ENCODE assay signal across 8 mouse cellular contexts in genomic region chr12:73517022-73517709, GRCm38 (mm10). TPM values are rescaled to one million over a fixed set of nuclear protein-coding genes. Genes with fewer than 3 reads are reported as not detected.
DNase-seq lines count a peak whose midpoint lies in the region; ATAC-seq lines count a peak whose summit lies in the region.

No protein-coding gene starts in this region.

- no peaks in the 10 kb centered on the region for H3K36me3 ChIP-seq in hindbrain, embryonic 14.5 days (replicated peaks; ENCODE audit: control insufficient read depth, insufficient read depth)

- WGBS in hindbrain, embryonic 14.5 days = 45% methylated on average over 15 of the region's 15 CpGs

- no peak overlapping the region for H3K9ac ChIP-seq in hindbrain, embryonic 14.5 days

- no peak overlapping the region for H3K27ac ChIP-seq in hindbrain, embryonic 14.5 days

- ATAC-seq in hindbrain, embryonic 14.5 days (ENCODE audit: low FRiP score) = peak; percentile 70

- H3K4me3 ChIP-seq in hindbrain, embryonic 14.5 days (replicated peaks; ENCODE audit: low read length) = no peak overlapping the region

- peak overlapping the region; percentile 30; the same call in 1 of the 2 replicates for H3K4me2 ChIP-seq in hindbrain, embryonic 14.5 days (replicated peaks)

- DNase-seq in WW6 (ENCODE audit: low read depth, low spot score) = peak; percentile 33
- DNase-seq in cerebellum, postnatal 25 days = peak; percentile 75 to 80
- DNase-seq in gastrocnemius, adult 18-20 months (ENCODE audit: low spot score) = peak; percentile 91
- DNase-seq in hindbrain, embryonic 14.5 days (ENCODE audit: low spot score) = peak; percentile 90
- DNase-seq in layer of hippocampus, postnatal 36 days = peak; percentile 61 to 73
- peak; percentile 76 for DNase-seq in lung, postnatal 25 days (ENCODE audit: low spot score)
- DNase-seq in retina, postnatal 1 day = peak; percentile 89
- peak; percentile 79 to 83 for DNase-seq in urinary bladder, postnatal 36 days (ENCODE audit: low spot score in 2 of 2)

- H3K4me1 ChIP-seq in hindbrain, embryonic 14.5 days (replicated peaks; ENCODE audit: control insufficient read depth, insufficient read depth, low read length) = no peaks in the 10 kb centered on the region

- no peaks in the 10 kb centered on the region for H3K9me3 ChIP-seq in hindbrain, embryonic 14.5 days (ENCODE audit: control insufficient read depth, low read length)

- no peaks in the 10 kb centered on the region for H3K27me3 ChIP-seq in hindbrain, embryonic 14.5 days (ENCODE audit: control insufficient read depth, insufficient read depth, low read length)

RNA-seq across cellular contexts. Expression of gene Tmem30b, which starts 29.0 kb away (rescaled TPM):
- under 1 TPM; 0.11 to 0.74 TPM for total RNA-seq in gastrocnemius, adult 18-20 months (2021)
- 0.15 and 0.26 TPM in 2 replicates for polyA plus RNA-seq in hindbrain, embryonic 14.5 days (2014; fragmentation: Nextera tagmentation; extraction: Ambion mirVana)
- not detected for total RNA-seq in layer of hippocampus, postnatal 36 days (2021)

Comparison
In these comparisons a context has a peak if more than half of its experiments do, and no peak if none do; other contexts are left out.
1. DNase-seq: peak in every context shown above with its lines; median percentile 91 in gastrocnemius, adult 18-20 months; 90 in hindbrain, embryonic 14.5 days; 89 in retina, postnatal 1 day; 81 in urinary bladder, postnatal 36 days; 78 in cerebellum, postnatal 25 days; 76 in lung, postnatal 25 days; 67 in layer of hippocampus, postnatal 36 days; 33 in WW6.